Mouse (Mus musculus) liver, adult 2 months (tissue): Measurements from ENCODE around the gene Rara. TPM values are rescaled to one million over a fixed set of nuclear protein-coding genes. Genes with fewer than 3 reads are reported as not detected.
"Not testable (repeated sequence)": the region's sequence is repeated elsewhere in the genome, so short reads cannot be mapped to it uniquely, and the experiment has no call there.

Source experiments
- DNase-seq: peaks from one replicate; pipeline ENCODE4 v3.0.0-alpha.2; 2011; ENCODE audit warnings: low read depth, low spot score; ENCODE audit errors: extremely low read depth
- H3K27ac ChIP-seq: fragments of 200-500 bp; replicated peaks from 2 replicates; pipeline ENCODE4 v1.5.1; 2012; ENCODE audit warnings: low read depth, mild to moderate bottlenecking, control low read depth, inconsistent platforms, low read length; ENCODE audit not compliant: insufficient read depth
- H3K27me3 ChIP-seq: fragments of 200-500 bp; 2 replicates; pipeline ENCODE4 v1.6.1; 2012; ENCODE audit warnings: mild to moderate bottlenecking, moderate library complexity, low read length, inconsistent platforms; ENCODE audit not compliant: control insufficient read depth, insufficient read depth
- H3K36me3 ChIP-seq: fragments of 200-500 bp; 2 replicates; pipeline ENCODE4 v1.6.1; 2012; ENCODE audit warnings: low read length, inconsistent platforms; ENCODE audit not compliant: control insufficient read depth, insufficient read depth
- H3K4me1 ChIP-seq: fragments of 200-500 bp; 2 replicates; pipeline ENCODE4 v1.6.1; 2011; ENCODE audit warnings: low read length; ENCODE audit not compliant: control insufficient read depth, insufficient read depth
- H3K4me3 ChIP-seq: fragments of 200-500 bp; 2 replicates; pipeline ENCODE4 v1.5.1; 2011; ENCODE audit warnings: low read depth, mild to moderate bottlenecking, control low read depth, low read length, moderate library complexity; ENCODE audit not compliant: insufficient read depth
- H3K79me2 ChIP-seq: fragments of 200-500 bp; 2 replicates; pipeline ENCODE4 v1.6.1; 2012; ENCODE audit warnings: inconsistent platforms, mild to moderate bottlenecking, low read length, moderate library complexity; ENCODE audit not compliant: control insufficient read depth, insufficient read depth
- H3K9ac ChIP-seq: fragments of 200-500 bp; 2 replicates; pipeline ENCODE4 v1.6.1; 2012; ENCODE audit warnings: low read depth, mild to moderate bottlenecking, control low read depth, inconsistent platforms, low read length
- CTCF ChIP-seq: fragments of 200-500 bp; IDR thresholded peaks from 2 replicates; pipeline ENCODE4 v1.5.1; 2011; ENCODE audit warnings: low read depth, low read length, control low read depth
- POLR2A ChIP-seq: fragments of 200-500 bp; IDR thresholded peaks from 2 replicates; pipeline ENCODE4 v1.6.1; 2011; ENCODE audit warnings: low read length, control low read depth; ENCODE audit not compliant: insufficient read depth; ENCODE audit errors: extremely low read depth
- WGBS: fragments of 180-500 bp; shearing (Covaris S2); methylation state at CpG from one replicate; pipeline ENCODE4 v1.1.7; 2018; 5-methylcytosine and 5-hydroxymethylcytosine counted together
- polyA plus RNA-seq: library from polyadenylated mRNA; depleted of rRNA; stranded (reverse); fragments of >200 nt; gene quantifications from 2 replicates; pipeline ENCODE4 v1.2.3, GENCODE M21; 2012
- total RNA-seq: library from RNA; depleted of rRNA; stranded (reverse); fragments of >200 nt; gene quantifications from 2 replicates; pipeline ENCODE4 v1.2.3, GENCODE M21; 2014

The Rara gene
- total and polyA plus RNA-seq, 2 experiments, result 3.7 to 14.1 TPM

- WGBS, result 43% methylated on average over 6 of the region's 6 CpGs
- peak; percentile 51 for DNase-seq
- H3K27ac ChIP-seq, result no peak overlapping the region
- no peak overlapping the region for H3K4me3 ChIP-seq
- TF ChIP-seq CTCF (peak; percentile 44), POLR2A (no peak)
- H3K79me2 ChIP-seq, result no peaks in the 10 kb centered on the region
- H3K9ac ChIP-seq, result no peak overlapping the region
- H3K27me3 ChIP-seq, result no peaks in the 10 kb centered on the region
- no peaks in the 10 kb centered on the region for H3K36me3 ChIP-seq
- peaks cover 3% of the 10 kb centered on the region; the same call in 1 of the 2 replicates for H3K4me1 ChIP-seq
These were observed 18.0 kb upstream of the Rara start for GRCm38 (mm10) chr11:98909654-98910053.

DNA sequence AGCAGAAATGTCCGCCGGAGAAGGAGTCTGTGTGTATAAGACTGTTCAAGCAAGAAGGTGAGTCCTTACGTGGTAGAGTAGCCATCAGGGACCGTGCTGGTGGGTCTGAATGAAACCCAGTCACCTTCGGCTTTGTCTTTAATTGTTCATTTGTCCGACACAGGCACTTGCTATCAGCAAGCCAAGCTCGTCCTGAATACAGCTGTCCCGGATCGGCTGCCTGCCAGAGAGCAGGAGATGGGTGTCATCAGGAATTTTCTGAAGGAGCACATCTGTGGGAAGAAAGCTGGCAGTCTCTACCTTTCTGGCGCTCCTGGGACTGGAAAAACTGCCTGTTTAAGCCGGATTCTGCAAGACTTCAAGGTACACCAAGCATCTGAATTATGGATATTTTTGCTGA, 17.2 kb upstream of the Rara start:
- H3K4me3 ChIP-seq, result no peak overlapping the region

DNA sequence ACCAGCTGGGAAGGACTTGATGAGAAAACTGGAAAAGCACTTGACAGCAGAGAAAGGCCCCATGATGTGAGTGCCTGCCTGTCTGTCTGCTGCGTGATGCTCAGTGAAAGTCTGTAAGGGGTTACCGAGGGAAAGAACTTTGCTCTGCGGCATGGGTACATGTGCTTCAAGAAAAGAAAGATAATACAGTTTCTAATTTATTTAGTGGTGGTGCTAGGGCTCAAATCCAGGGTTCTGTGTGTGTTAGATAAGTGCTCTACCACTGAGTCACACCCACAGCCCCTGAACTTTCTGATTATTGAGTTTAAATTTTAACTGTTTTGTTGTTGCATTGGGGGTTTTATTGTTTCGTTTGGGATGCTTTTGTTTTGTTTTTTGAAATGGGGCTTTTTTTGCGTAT, 16.1 kb upstream of the Rara start:
- H3K4me3 ChIP-seq, result no peak overlapping the region
- DNase-seq, result no peak
- H3K4me1 ChIP-seq, result peaks cover 3% of the 10 kb centered on the region; the same call in 1 of the 2 replicates
- no peak overlapping the region for H3K27ac ChIP-seq
- H3K36me3 ChIP-seq, result no peaks in the 10 kb centered on the region
- 91% methylated on average over 5 of the region's 5 CpGs for WGBS
- TF ChIP-seq CTCF (no peak), POLR2A (no peak)
- no peak overlapping the region for H3K9ac ChIP-seq
- no peaks in the 10 kb centered on the region for H3K27me3 ChIP-seq
- no peaks in the 10 kb centered on the region for H3K79me2 ChIP-seq

More for the DNA sequence above, 17.2 kb upstream of the Rara start:
- H3K4me1 ChIP-seq, result peaks cover 3% of the 10 kb centered on the region; the same call in 1 of the 2 replicates
- H3K36me3 ChIP-seq, result no peaks in the 10 kb centered on the region
- 94% methylated on average over 11 of the region's 11 CpGs for WGBS
- no peak for TF ChIP-seq POLR2A
- TF ChIP-seq CTCF, result no peak
- H3K27me3 ChIP-seq, result no peaks in the 10 kb centered on the region
- H3K79me2 ChIP-seq, result no peaks in the 10 kb centered on the region
- no peak overlapping the region for H3K9ac ChIP-seq
- no peak overlapping the region for H3K27ac ChIP-seq
- DNase-seq, result no peak

DNA sequence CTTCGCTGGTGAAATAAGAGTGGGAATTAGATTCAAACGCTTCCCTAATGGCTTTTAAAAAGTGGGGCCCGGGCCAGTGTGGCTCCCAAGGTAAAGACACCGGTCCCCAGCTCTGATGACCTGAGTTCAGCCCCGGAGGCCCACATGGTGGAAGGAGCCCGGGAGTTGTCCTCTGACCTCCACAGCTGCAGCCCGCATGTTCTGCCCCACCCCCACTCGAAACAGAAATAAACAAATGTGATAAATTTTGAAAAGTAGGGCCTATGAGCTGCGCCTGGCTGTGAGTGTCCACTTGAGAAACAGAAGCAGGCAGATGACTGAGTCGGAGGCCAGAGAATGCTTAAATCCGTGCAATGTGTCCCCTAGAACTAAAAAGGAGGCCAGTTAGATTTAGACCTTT, 13.4 kb upstream of the Rara start:
- H3K27ac ChIP-seq, result no peak overlapping the region
- H3K36me3 ChIP-seq, result no peaks in the 10 kb centered on the region
- no peaks in the 10 kb centered on the region for H3K79me2 ChIP-seq
- H3K4me1 ChIP-seq, result no peaks in the 10 kb centered on the region
- H3K9ac ChIP-seq, result no peak overlapping the region
- 75% methylated on average over 11 of the region's 11 CpGs for WGBS
- no peak for DNase-seq
- H3K27me3 ChIP-seq, result no peaks in the 10 kb centered on the region
- no peak for TF ChIP-seq CTCF
- no peak overlapping the region for H3K4me3 ChIP-seq

DNA sequence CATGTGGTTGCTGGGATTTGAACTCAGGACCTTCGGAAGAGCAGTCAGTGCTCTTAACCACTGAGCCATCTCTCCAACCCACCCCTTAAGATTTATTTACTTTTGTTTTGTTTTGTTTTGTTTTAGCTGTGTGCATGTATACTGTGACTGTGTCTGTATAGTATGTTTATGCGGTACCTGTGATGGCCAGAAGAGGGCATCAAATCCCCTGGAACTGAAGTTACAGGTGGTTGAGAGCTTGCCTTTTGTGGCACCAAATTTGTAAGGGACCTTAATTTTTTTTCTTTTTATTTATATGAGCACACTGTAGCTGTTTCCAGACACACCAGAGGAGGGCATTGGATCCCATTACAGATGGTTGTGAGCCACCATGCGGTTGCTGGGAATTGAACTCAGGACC, 11.2 kb upstream of the Rara start:
- H3K4me1 ChIP-seq, DNase-seq, H3K36me3 ChIP-seq, H3K27ac ChIP-seq, H3K79me2 ChIP-seq, H3K27me3 ChIP-seq, H3K4me3 ChIP-seq, H3K9ac ChIP-seq: not testable (repeated sequence)
- WGBS, result 98% methylated on average over 3 of the region's 3 CpGs

DNA sequence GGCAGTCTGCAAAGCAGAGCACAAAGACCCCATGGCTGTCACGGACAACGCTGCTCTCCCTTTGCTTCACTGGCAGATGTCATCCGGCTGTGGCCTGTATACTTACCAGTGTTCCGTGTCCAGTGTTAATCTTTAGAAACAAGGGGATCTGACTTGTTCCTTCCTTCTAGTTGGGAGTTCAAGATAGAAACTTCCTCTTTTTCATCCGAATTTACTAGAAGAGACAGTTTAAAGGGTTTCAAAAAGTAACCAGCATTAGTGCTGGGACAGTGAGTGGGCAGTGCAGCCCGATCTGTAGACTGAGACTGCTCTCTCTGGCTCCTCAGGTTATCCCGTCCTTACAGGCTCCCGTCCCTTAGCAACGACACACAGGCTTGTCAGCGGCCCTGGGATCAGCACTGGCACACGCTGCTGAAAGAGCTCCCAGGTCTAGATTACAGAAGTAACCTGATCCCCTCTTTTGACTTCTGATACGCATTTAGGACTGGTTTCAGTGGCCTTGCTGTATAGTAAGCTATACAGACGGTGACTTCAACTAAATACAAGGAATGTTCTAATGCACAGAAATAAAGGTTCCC, 10.1 kb upstream of the Rara start:
- no peak for DNase-seq
- WGBS, result 88% methylated on average over 13 of the region's 13 CpGs
- TF ChIP-seq POLR2A, result no peak
- no peak for TF ChIP-seq CTCF
- H3K27ac ChIP-seq, result peak overlapping the region; percentile 6
- H3K4me1 ChIP-seq, result no peaks in the 10 kb centered on the region
- no peaks in the 10 kb centered on the region for H3K36me3 ChIP-seq
- H3K4me3 ChIP-seq, result no peak overlapping the region
- H3K9ac ChIP-seq, result no peak overlapping the region
- no peaks in the 10 kb centered on the region for H3K27me3 ChIP-seq
- no peaks in the 10 kb centered on the region for H3K79me2 ChIP-seq
